Mouse (Mus musculus) heart, embryonic 12.5 days (tissue): ENCODE data around the gene Prkn. TPM values are rescaled to one million over a fixed set of nuclear protein-coding genes. Genes with fewer than 3 reads are reported as not detected.

Experiments
- ATAC-seq: fragments of 200-750 bp; cut with Nextera tagmentation; 2 replicates; pipeline ENCODE4 v1.8.0; 2017; ENCODE audit warnings: moderate TSS enrichment, moderate library complexity; ENCODE audit not compliant: insufficient number of reproducible peaks, low FRiP score
- H3K27ac ChIP-seq: fragments of 300-500 bp; sonication (generic); 2 replicates; pipeline ENCODE4 v1.5.1; 2016; ENCODE audit warnings: mild to moderate bottlenecking, moderate library complexity; ENCODE audit not compliant: poor library complexity, severe bottlenecking
- H3K27me3 ChIP-seq: fragments of 300-500 bp; sonication (generic); replicated peaks from 2 replicates; pipeline ENCODE4 v1.6.1; 2016; ENCODE audit warnings: mild to moderate bottlenecking, moderate library complexity
- H3K36me3 ChIP-seq: fragments of 300-500 bp; sonication (generic); 2 replicates; pipeline ENCODE4 v1.6.1; 2016; ENCODE audit warnings: mild to moderate bottlenecking, moderate library complexity
- H3K4me1 ChIP-seq: fragments of 300-500 bp; sonication (generic); replicated peaks from 2 replicates; pipeline ENCODE4 v1.6.1; 2016; ENCODE audit warnings: mild to moderate bottlenecking
- H3K4me2 ChIP-seq: fragments of 300-500 bp; sonication (generic); 2 replicates; pipeline ENCODE4 v1.6.1; 2016; ENCODE audit warnings: mild to moderate bottlenecking, moderate library complexity
- H3K4me3 ChIP-seq: fragments of 300-500 bp; sonication (generic); 2 replicates; pipeline ENCODE4 v1.5.1; 2016; ENCODE audit warnings: mild to moderate bottlenecking
- H3K9ac ChIP-seq: fragments of 300-500 bp; sonication (generic); 2 replicates; pipeline ENCODE4 v1.6.1; 2016; ENCODE audit warnings: mild to moderate bottlenecking, moderate library complexity
- H3K9me3 ChIP-seq: fragments of 300-500 bp; sonication (generic); replicated peaks from 2 replicates; pipeline ENCODE4 v1.6.1; 2016; ENCODE audit warnings: mild to moderate bottlenecking, moderate library complexity
- WGBS: fragments of 180-500 bp; shearing (Covaris S2); methylation state at CpG from one replicate; pipeline ENCODE4 v1.1.7; 2016; 5-methylcytosine and 5-hydroxymethylcytosine counted together
- polyA plus RNA-seq: library from polyadenylated mRNA; unstranded; fragments of >200 nt; fragmentation: Nextera tagmentation; extraction: Ambion mirVana; gene quantifications from 2 replicates; pipeline ENCODE4 v1.2.1, GENCODE M21; 2016

Prkn gene
- polyA plus RNA-seq, 1 experiment from 2014 or later = 1.5 TPM

GRCm38 (mm10) chr17:11070996-11071395 is 230.8 kb downstream of the Prkn start:
- no peak for ATAC-seq
- no peak overlapping the region for H3K4me3 ChIP-seq
- H3K27ac ChIP-seq = no peak overlapping the region
- H3K36me3 ChIP-seq = no peaks in the 10 kb centered on the region
- H3K4me1 ChIP-seq = no peaks in the 10 kb centered on the region
- H3K27me3 ChIP-seq = 0 out of 2 replicates have a peak, but pooled peaks cover 9% of the 10 kb centered on the region
- H3K9me3 ChIP-seq = no peaks in the 10 kb centered on the region
- no peak overlapping the region for H3K9ac ChIP-seq
- H3K4me2 ChIP-seq = no peak overlapping the region

- Histone ChIP-seq H3K27ac (no peak overlapping the region), H3K4me3 (no peak overlapping the region), H3K9ac (no peak overlapping the region), H3K4me1 (no peaks in the 10 kb centered on the region), H3K9me3 (no peaks in the 10 kb centered on the region), H3K4me2 (no peak overlapping the region), H3K27me3 (0 out of 2 replicates have a peak, but pooled peaks cover 3% of the 10 kb centered on the region), H3K36me3 (no peaks in the 10 kb centered on the region)
- WGBS = 72% methylated on average over 6 of the region's 6 CpGs
- ATAC-seq = no peak
Observed at GRCm38 (mm10) chr17:11076319-11076903, 236.2 kb downstream of the Prkn start.

DNA sequence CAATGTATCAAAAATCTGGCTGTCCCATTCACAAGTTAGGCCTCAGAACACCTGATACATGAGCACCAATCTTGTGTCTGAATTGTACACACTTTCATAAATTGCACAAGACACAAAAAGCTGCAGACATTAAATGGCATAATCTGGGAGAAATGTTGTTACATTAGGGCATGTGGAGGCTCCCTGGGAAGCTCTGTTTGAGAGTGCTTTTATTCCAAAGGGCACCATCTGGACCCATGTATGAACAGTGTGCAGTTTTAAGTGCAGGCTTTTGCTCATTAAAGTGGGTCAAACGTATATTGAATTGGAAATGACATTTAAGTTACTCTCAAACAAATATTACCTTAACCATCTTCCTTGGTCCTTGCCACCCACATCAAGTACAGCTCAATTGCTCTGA is 246.3 kb downstream of the Prkn start:
- Histone ChIP-seq H3K27me3 (no peaks in the 10 kb centered on the region), H3K4me2 (no peak overlapping the region), H3K4me1 (no peaks in the 10 kb centered on the region), H3K9me3 (no peaks in the 10 kb centered on the region), H3K36me3 (no peaks in the 10 kb centered on the region), H3K4me3 (no peak overlapping the region), H3K9ac (no peak overlapping the region), H3K27ac (no peak overlapping the region)
- no peak for ATAC-seq
- 80% methylated on average over 1 of the region's 1 CpGs for WGBS

GRCm38 (mm10) chr17:11087088-11087487 is 246.9 kb downstream of the Prkn start:
- Histone ChIP-seq H3K27ac (no peak overlapping the region), H3K4me2 (no peak overlapping the region), H3K4me3 (no peak overlapping the region), H3K9ac (no peak overlapping the region), H3K4me1 (no peaks in the 10 kb centered on the region), H3K27me3 (no peaks in the 10 kb centered on the region), H3K36me3 (no peaks in the 10 kb centered on the region), H3K9me3 (no peaks in the 10 kb centered on the region)
- ATAC-seq = no peak
- 81% methylated on average over 5 of the region's 5 CpGs for WGBS

DNA sequence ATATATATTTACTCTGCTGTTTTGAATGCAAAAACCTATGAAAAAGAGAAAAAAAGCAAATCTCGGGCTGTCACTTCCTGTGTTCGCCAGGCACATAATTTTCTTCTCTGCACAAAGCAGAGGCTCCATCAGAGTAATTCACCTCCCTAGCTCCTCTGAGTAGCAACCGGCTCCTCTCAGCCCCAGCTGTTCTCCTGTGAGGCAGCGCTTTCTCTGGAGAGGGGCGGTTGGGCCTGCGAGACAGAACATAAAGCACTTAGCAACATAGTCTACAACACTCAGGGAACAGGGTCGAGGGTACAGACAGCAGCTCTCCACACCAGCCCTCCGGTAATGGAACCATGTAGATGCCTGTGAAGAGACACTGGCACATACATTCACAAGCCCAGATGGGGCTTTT is 247.6 kb downstream of the Prkn start:
- Histone ChIP-seq H3K27me3 (no peaks in the 10 kb centered on the region), H3K4me2 (no peak overlapping the region), H3K9me3 (no peaks in the 10 kb centered on the region), H3K36me3 (no peaks in the 10 kb centered on the region), H3K4me3 (no peak overlapping the region), H3K27ac (no peak overlapping the region), H3K9ac (no peak overlapping the region), H3K4me1 (no peaks in the 10 kb centered on the region)
- ATAC-seq = no peak
- WGBS = 59% methylated on average over 8 of the region's 8 CpGs

GRCm38 (mm10) chr17:11089361-11089760 is 249.2 kb downstream of the Prkn start:
- no peak for ATAC-seq
- no peak overlapping the region for H3K4me3 ChIP-seq
- H3K4me2 ChIP-seq = no peak overlapping the region
- no peaks in the 10 kb centered on the region for H3K36me3 ChIP-seq
- no peaks in the 10 kb centered on the region for H3K9me3 ChIP-seq
- H3K27me3 ChIP-seq = no peaks in the 10 kb centered on the region
- H3K27ac ChIP-seq = no peak overlapping the region
- H3K9ac ChIP-seq = no peak overlapping the region
- no peaks in the 10 kb centered on the region for H3K4me1 ChIP-seq
- 75% methylated on average over 6 of the region's 6 CpGs for WGBS

GRCm38 (mm10) chr17:11092900-11093299 is 252.7 kb downstream of the Prkn start:
- H3K4me3 ChIP-seq = no peak overlapping the region
- no peak overlapping the region for H3K9ac ChIP-seq
- WGBS = 34% methylated on average over 6 of the region's 6 CpGs
- H3K9me3 ChIP-seq = 0 out of 2 replicates have a peak, but pooled peaks cover 6% of the 10 kb centered on the region
- no peaks in the 10 kb centered on the region for H3K4me1 ChIP-seq
- H3K27me3 ChIP-seq = no peaks in the 10 kb centered on the region
- ATAC-seq = no peak
- H3K4me2 ChIP-seq = no peak overlapping the region
- H3K36me3 ChIP-seq = no peaks in the 10 kb centered on the region
- H3K27ac ChIP-seq = no peak overlapping the region

- H3K36me3 ChIP-seq = no peaks in the 10 kb centered on the region
- H3K4me1 ChIP-seq = no peaks in the 10 kb centered on the region
- 48% methylated on average over 3 of the region's 3 CpGs for WGBS
- H3K9ac ChIP-seq = no peak overlapping the region
- no peak overlapping the region for H3K4me3 ChIP-seq
- ATAC-seq = no peak
- no peaks in the 10 kb centered on the region for H3K27me3 ChIP-seq
- no peak overlapping the region for H3K27ac ChIP-seq
- no peak overlapping the region for H3K4me2 ChIP-seq
- 0 out of 2 replicates have a peak, but pooled peaks cover 6% of the 10 kb centered on the region for H3K9me3 ChIP-seq
Observed at GRCm38 (mm10) chr17:11093321-11093720, 253.1 kb downstream of the Prkn start.

GRCm38 (mm10) chr17:11107007-11107406 is 266.8 kb downstream of the Prkn start:
- ATAC-seq = no peak
- H3K4me2 ChIP-seq = no peak overlapping the region
- H3K36me3 ChIP-seq = no peaks in the 10 kb centered on the region
- H3K9me3 ChIP-seq = 0 out of 2 replicates have a peak, but pooled peaks cover 3% of the 10 kb centered on the region
- H3K27ac ChIP-seq = no peak overlapping the region
- 80% methylated on average over 3 of the region's 3 CpGs for WGBS
- no peaks in the 10 kb centered on the region for H3K4me1 ChIP-seq
- H3K4me3 ChIP-seq = no peak overlapping the region
- H3K9ac ChIP-seq = no peak overlapping the region
- no peaks in the 10 kb centered on the region for H3K27me3 ChIP-seq

- no peak overlapping the region for H3K4me3 ChIP-seq
- ATAC-seq = no peak
- H3K27me3 ChIP-seq = no peaks in the 10 kb centered on the region
- H3K4me1 ChIP-seq = no peaks in the 10 kb centered on the region
- H3K27ac ChIP-seq = no peak overlapping the region
- H3K9ac ChIP-seq = no peak overlapping the region
- no peaks in the 10 kb centered on the region for H3K36me3 ChIP-seq
- no peak overlapping the region for H3K4me2 ChIP-seq
- 0 out of 2 replicates have a peak, but pooled peaks cover 3% of the 10 kb centered on the region for H3K9me3 ChIP-seq
- WGBS = 54% methylated on average over 2 of the region's 2 CpGs
Observed at GRCm38 (mm10) chr17:11107916-11108315, 267.7 kb downstream of the Prkn start.

DNA sequence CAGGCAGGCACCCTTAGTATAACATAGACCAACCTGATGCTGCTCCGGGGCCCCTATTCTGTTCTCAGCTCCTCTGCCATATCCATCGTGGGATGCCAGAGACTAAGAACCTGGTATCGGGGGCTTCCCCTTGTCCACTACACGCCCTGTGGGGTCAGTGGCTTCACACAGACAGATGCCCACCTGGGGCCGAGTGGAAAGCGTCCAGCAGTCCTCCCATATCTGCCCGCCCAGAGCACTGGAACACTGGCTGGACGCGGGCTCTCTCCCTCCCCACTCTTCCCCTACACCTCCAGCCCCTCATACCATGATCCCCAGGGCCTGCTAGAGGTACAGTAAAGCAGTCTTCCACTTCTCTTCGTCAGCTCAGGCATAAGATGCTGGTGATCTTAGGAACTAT is 277.3 kb downstream of the Prkn start:
- no peak for ATAC-seq
- no peak overlapping the region for H3K9ac ChIP-seq
- no peaks in the 10 kb centered on the region for H3K36me3 ChIP-seq
- no peak overlapping the region for H3K4me3 ChIP-seq
- H3K4me1 ChIP-seq = no peaks in the 10 kb centered on the region
- 76% methylated on average over 10 of the region's 10 CpGs for WGBS
- H3K27ac ChIP-seq = no peak overlapping the region
- H3K9me3 ChIP-seq = no peaks in the 10 kb centered on the region
- H3K4me2 ChIP-seq = no peak overlapping the region
- H3K27me3 ChIP-seq = no peaks in the 10 kb centered on the region

DNA sequence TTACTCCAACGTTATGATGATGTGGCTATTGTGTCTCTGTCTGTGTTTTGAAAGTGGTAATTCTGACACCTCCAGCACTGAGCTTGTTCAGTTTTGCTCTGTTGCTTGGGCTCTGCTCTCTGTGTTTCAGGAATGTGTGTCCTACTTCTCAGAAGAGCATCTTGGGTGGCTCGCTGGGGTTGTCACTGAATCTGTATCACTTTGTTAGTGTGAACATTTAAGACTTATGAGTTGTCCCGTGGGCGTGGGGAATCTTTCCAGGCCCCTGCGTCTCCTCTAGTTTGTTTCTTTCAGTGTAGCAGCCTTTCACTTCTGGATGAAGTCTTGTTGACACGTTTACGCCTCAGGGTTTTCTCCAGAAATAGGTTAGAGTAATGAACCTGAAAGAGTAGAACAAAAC is 283.9 kb downstream of the Prkn start:
- no peak overlapping the region for H3K27ac ChIP-seq
- no peak overlapping the region for H3K9ac ChIP-seq
- no peaks in the 10 kb centered on the region for H3K27me3 ChIP-seq
- no peaks in the 10 kb centered on the region for H3K9me3 ChIP-seq
- H3K4me2 ChIP-seq = no peak overlapping the region
- ATAC-seq = no peak
- no peaks in the 10 kb centered on the region for H3K4me1 ChIP-seq
- no peaks in the 10 kb centered on the region for H3K36me3 ChIP-seq
- 73% methylated on average over 7 of the region's 7 CpGs for WGBS
- no peak overlapping the region for H3K4me3 ChIP-seq
